Mouse (Mus musculus): Measurements from ENCODE around the gene Gna15. TPM values are rescaled to one million over a fixed set of nuclear protein-coding genes. Genes with fewer than 3 reads are reported as not detected.
A peak's percentile ranks its signal among the peaks of the same experiment; 100 is the strongest.

Gene Gna15
- polyA plus RNA-seq, 1 experiment from 2014 or later: 1.00 TPM

- Histone ChIP-seq H3K9ac (no peak overlapping the region), H3K36me3 (peaks cover 62% of the 10 kb centered on the region), H3K9me3 (replicated peaks) (no peaks in the 10 kb centered on the region), H3K27me3 (no peaks in the 10 kb centered on the region), H3K27ac (no peak overlapping the region), H3K4me1 (peaks cover 18% of the 10 kb centered on the region), H3K4me2 (no peak overlapping the region), H3K4me3 (replicated peaks) (no peak overlapping the region)
- no peak for ATAC-seq (replicated peaks; ENCODE audit: low FRiP score)
- 92% methylated on average over 2 of the region's 2 CpGs for WGBS
These were observed 13.4 kb upstream of the Gna15 start for GRCm38 (mm10) chr10:81537429-81537828.

- no peak overlapping the region for H3K27ac ChIP-seq
- no peaks in the 10 kb centered on the region for H3K27me3 ChIP-seq
These were observed 12.7 kb upstream of the Gna15 start for GRCm38 (mm10) chr10:81536734-81537133.

GRCm38 (mm10) chr10:81534826-81535225 is 10.8 kb upstream of the Gna15 start:
- Histone ChIP-seq H3K27ac (no peak overlapping the region), H3K9me3 (replicated peaks) (no peaks in the 10 kb centered on the region), H3K4me1 (0 out of 2 replicates have a peak, but pooled peaks cover 5% of the 10 kb centered on the region), H3K4me2 (no peak overlapping the region), H3K36me3 (peaks cover 81% of the 10 kb centered on the region), H3K27me3 (no peaks in the 10 kb centered on the region), H3K9ac (no peak overlapping the region), H3K4me3 (replicated peaks) (no peak overlapping the region)
- no peak for ATAC-seq (replicated peaks; ENCODE audit: low FRiP score)
- 64% methylated on average over 16 of the region's 16 CpGs for WGBS

More at GRCm38 (mm10) chr10:81536734-81537133, 12.7 kb upstream of the Gna15 start:
- ATAC-seq (replicated peaks; ENCODE audit: low FRiP score): no peak
- H3K9ac ChIP-seq: no peak overlapping the region
- H3K4me3 ChIP-seq (replicated peaks): no peak overlapping the region
- H3K4me1 ChIP-seq: peaks cover 11% of the 10 kb centered on the region
- no peaks in the 10 kb centered on the region for H3K9me3 ChIP-seq (replicated peaks)
- H3K36me3 ChIP-seq: peaks cover 68% of the 10 kb centered on the region
- no peak overlapping the region for H3K4me2 ChIP-seq
- WGBS: 77% methylated on average over 6 of the region's 6 CpGs

GRCm38 (mm10) chr10:81526779-81527178 is 2.8 kb upstream of the Gna15 start:
- 0 out of 2 replicates have a peak, but pooled peaks cover 6% of the 10 kb centered on the region for H3K27me3 ChIP-seq
- H3K9me3 ChIP-seq (replicated peaks): no peaks in the 10 kb centered on the region
- 14% methylated on average over 14 of the region's 14 CpGs for WGBS
- H3K27ac ChIP-seq: no peak overlapping the region
- no peak for ATAC-seq (replicated peaks; ENCODE audit: low FRiP score)
- H3K4me3 ChIP-seq (replicated peaks): no peak overlapping the region
- H3K9ac ChIP-seq: no peak overlapping the region
- H3K36me3 ChIP-seq: peaks cover 32% of the 10 kb centered on the region
- peaks cover 12% of the 10 kb centered on the region; the same call in 1 of the 2 replicates for H3K4me1 ChIP-seq
- no peak overlapping the region for H3K4me2 ChIP-seq

GRCm38 (mm10) chr10:81525017-81525694 is 1.1 kb upstream of the Gna15 start:
- Histone ChIP-seq H3K4me2 (no peak overlapping the region), H3K36me3 (peaks cover 16% of the 10 kb centered on the region), H3K9ac (no peak overlapping the region), H3K4me3 (replicated peaks) (no peak overlapping the region), H3K4me1 (peaks cover 12% of the 10 kb centered on the region; the same call in 1 of the 2 replicates), H3K27ac (no peak overlapping the region), H3K27me3 (0 out of 2 replicates have a peak, but pooled peaks cover 6% of the 10 kb centered on the region), H3K9me3 (replicated peaks) (no peaks in the 10 kb centered on the region)
- ATAC-seq (replicated peaks; ENCODE audit: low FRiP score): no peak
- 57% methylated on average over 13 of the region's 13 CpGs for WGBS

GRCm38 (mm10) chr10:81523570-81523969 is 455 bp downstream of the Gna15 start:
- Histone ChIP-seq H3K36me3 (no peaks in the 10 kb centered on the region), H3K27ac (no peak overlapping the region), H3K9ac (no peak overlapping the region; the same call in 1 of the 2 replicates), H3K9me3 (replicated peaks) (no peaks in the 10 kb centered on the region), H3K4me2 (0 out of 2 replicates have a peak overlapping the region, but pooled peaks have one; percentile 4), H3K27me3 (0 out of 2 replicates have a peak, but pooled peaks cover 6% of the 10 kb centered on the region), H3K4me1 (peaks cover 14% of the 10 kb centered on the region; the same call in 1 of the 2 replicates), H3K4me3 (replicated peaks) (no peak overlapping the region)
- WGBS: 17% methylated on average over 19 of the region's 19 CpGs
- ATAC-seq (replicated peaks; ENCODE audit: low FRiP score): no peak

- H3K9me3 ChIP-seq (replicated peaks): no peaks in the 10 kb centered on the region
- H3K27me3 ChIP-seq: 0 out of 2 replicates have a peak, but pooled peaks cover 6% of the 10 kb centered on the region
- H3K4me3 ChIP-seq (replicated peaks): no peak overlapping the region
- no peak overlapping the region for H3K27ac ChIP-seq
- H3K9ac ChIP-seq: no peak overlapping the region
- H3K36me3 ChIP-seq: no peaks in the 10 kb centered on the region
- no peak overlapping the region for H3K4me2 ChIP-seq
- 74% methylated on average over 6 of the region's 6 CpGs for WGBS
- peaks cover 16% of the 10 kb centered on the region; the same call in 1 of the 2 replicates for H3K4me1 ChIP-seq
- ATAC-seq (replicated peaks; ENCODE audit: low FRiP score): no peak
These were observed 883 bp downstream of the Gna15 start for GRCm38 (mm10) chr10:81523142-81523541.

- Histone ChIP-seq H3K27ac (no peak overlapping the region), H3K4me2 (no peak overlapping the region), H3K9ac (no peak overlapping the region), H3K4me1 (peaks cover 15% of the 10 kb centered on the region; the same call in 1 of the 2 replicates), H3K9me3 (replicated peaks) (no peaks in the 10 kb centered on the region), H3K36me3 (no peaks in the 10 kb centered on the region), H3K4me3 (replicated peaks) (no peak overlapping the region), H3K27me3 (0 out of 2 replicates have a peak, but pooled peaks cover 8% of the 10 kb centered on the region)
- WGBS: 69% methylated on average over 3 of the region's 3 CpGs
- no peak for ATAC-seq (replicated peaks; ENCODE audit: low FRiP score)
These were observed 4.1 kb downstream of the Gna15 start for GRCm38 (mm10) chr10:81519978-81520365.

- H3K4me1 ChIP-seq: peaks cover 13% of the 10 kb centered on the region; the same call in 1 of the 2 replicates
- no peaks in the 10 kb centered on the region for H3K36me3 ChIP-seq
- H3K4me2 ChIP-seq: no peak overlapping the region
- H3K9ac ChIP-seq: no peak overlapping the region
- ATAC-seq (replicated peaks; ENCODE audit: low FRiP score): no peak
- no peak overlapping the region for H3K4me3 ChIP-seq (replicated peaks)
- 77% methylated on average over 6 of the region's 6 CpGs for WGBS
- H3K27me3 ChIP-seq: 0 out of 2 replicates have a peak, but pooled peaks cover 6% of the 10 kb centered on the region
- no peaks in the 10 kb centered on the region for H3K9me3 ChIP-seq (replicated peaks)
- H3K27ac ChIP-seq: no peak overlapping the region
These were observed 4.6 kb downstream of the Gna15 start for GRCm38 (mm10) chr10:81519227-81519977.

- no peak overlapping the region for H3K4me2 ChIP-seq
- peak; percentile 64 for ATAC-seq (replicated peaks; ENCODE audit: low FRiP score)
- WGBS: 14% methylated on average over 4 of the region's 4 CpGs
- no peaks in the 10 kb centered on the region for H3K36me3 ChIP-seq
- H3K4me1 ChIP-seq: peaks cover 6% of the 10 kb centered on the region; the same call in 1 of the 2 replicates
- no peak overlapping the region for H3K4me3 ChIP-seq (replicated peaks)
- no peaks in the 10 kb centered on the region for H3K9me3 ChIP-seq (replicated peaks)
- H3K27ac ChIP-seq: no peak overlapping the region
- 0 out of 2 replicates have a peak, but pooled peaks cover 6% of the 10 kb centered on the region for H3K27me3 ChIP-seq
- no peak overlapping the region for H3K9ac ChIP-seq
These were observed 5.5 kb downstream of the Gna15 start for GRCm38 (mm10) chr10:81518546-81518945.

- Histone ChIP-seq H3K36me3 (no peaks in the 10 kb centered on the region), H3K27me3 (peaks cover 10% of the 10 kb centered on the region; the same call in 1 of the 2 replicates), H3K4me3 (replicated peaks) (no peak overlapping the region), H3K4me1 (peaks cover 4% of the 10 kb centered on the region), H3K4me2 (no peak overlapping the region), H3K9me3 (replicated peaks) (no peaks in the 10 kb centered on the region), H3K27ac (no peak overlapping the region), H3K9ac (no peak overlapping the region)
- ATAC-seq (replicated peaks; ENCODE audit: low FRiP score): no peak
- 72% methylated on average over 8 of the region's 8 CpGs for whole genome bisulfite sequencing
These were observed 6.8 kb downstream of the Gna15 start for GRCm38 (mm10) chr10:81517227-81517626.

GRCm38 (mm10) chr10:81513798-81514197 is 10.2 kb downstream of the Gna15 start:
- Histone ChIP-seq H3K4me1 (peaks cover 8% of the 10 kb centered on the region), H3K27me3 (peaks cover 19% of the 10 kb centered on the region), H3K9ac (no peak overlapping the region), H3K36me3 (no peaks in the 10 kb centered on the region), H3K27ac (no peak overlapping the region), H3K4me2 (no peak overlapping the region), H3K4me3 (replicated peaks) (no peak overlapping the region), H3K9me3 (replicated peaks) (no peaks in the 10 kb centered on the region)
- WGBS: 86% methylated on average over 5 of the region's 5 CpGs
- no peak for ATAC-seq (replicated peaks; ENCODE audit: low FRiP score)

All from kidney, embryonic 15.5 days (tissue).